Mouse (Mus musculus): ENCODE measurements around the gene Gmppb. TPM values are rescaled to one million over a fixed set of nuclear protein-coding genes. Genes with fewer than 3 reads are reported as not detected.
"Not testable (repeated sequence)": the region's sequence is repeated elsewhere in the genome, so short reads cannot be mapped to it uniquely, and the experiment has no call there.

Gmppb gene
- 34.1 and 36.2 TPM in 2 replicates for polyA plus RNA-seq (2015; fragmentation: Nextera tagmentation; extraction: Ambion mirVana)

DNA sequence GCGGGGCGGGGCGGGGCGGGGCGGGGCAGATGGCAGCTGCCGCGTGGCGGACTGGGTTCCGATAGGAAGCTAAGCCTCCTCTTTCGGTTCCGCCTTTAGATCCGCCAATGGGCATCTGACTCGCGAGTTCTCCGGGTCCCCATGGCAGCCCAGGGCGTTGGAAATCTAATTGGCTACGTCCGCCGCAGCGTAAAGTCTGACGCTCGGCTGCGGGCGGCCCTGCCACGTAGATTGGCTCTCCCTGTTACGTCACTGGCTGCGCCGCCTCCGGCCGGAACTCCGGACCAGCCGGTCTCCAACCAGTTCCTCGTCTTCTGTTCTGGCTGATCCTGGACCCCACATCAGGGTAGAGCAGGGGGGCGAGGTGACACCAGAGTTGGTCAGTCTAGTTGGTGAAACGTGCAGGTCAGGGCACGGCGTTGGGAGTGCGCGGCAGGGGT lies at the start of gene Gmppb:
Gmppb (plus strand) TSS at position 227 of the 440 bp plus-strand sequence.
- Histone ChIP-seq H3K27ac (peak within 1 kb of the TSS; percentile 67), H3K9me3 (no peaks in the 10 kb centered on the region), H3K36me3 (peaks cover 65% of the 10 kb centered on the region), H3K4me3 (peak within 1 kb of the TSS; percentile 81), H3K4me2 (replicated peaks) (peak within 1 kb of the TSS; percentile 92), H3K9ac (peak within 1 kb of the TSS; percentile 83), H3K27me3 (no peaks in the 10 kb centered on the region), H3K4me1 (peaks cover 38% of the 10 kb centered on the region)
- ATAC-seq (ENCODE audit: low FRiP score, low read depth), result peak; percentile 94
- WGBS, result 0% methylated on average over 32 of the region's 39 CpGs

DNA sequence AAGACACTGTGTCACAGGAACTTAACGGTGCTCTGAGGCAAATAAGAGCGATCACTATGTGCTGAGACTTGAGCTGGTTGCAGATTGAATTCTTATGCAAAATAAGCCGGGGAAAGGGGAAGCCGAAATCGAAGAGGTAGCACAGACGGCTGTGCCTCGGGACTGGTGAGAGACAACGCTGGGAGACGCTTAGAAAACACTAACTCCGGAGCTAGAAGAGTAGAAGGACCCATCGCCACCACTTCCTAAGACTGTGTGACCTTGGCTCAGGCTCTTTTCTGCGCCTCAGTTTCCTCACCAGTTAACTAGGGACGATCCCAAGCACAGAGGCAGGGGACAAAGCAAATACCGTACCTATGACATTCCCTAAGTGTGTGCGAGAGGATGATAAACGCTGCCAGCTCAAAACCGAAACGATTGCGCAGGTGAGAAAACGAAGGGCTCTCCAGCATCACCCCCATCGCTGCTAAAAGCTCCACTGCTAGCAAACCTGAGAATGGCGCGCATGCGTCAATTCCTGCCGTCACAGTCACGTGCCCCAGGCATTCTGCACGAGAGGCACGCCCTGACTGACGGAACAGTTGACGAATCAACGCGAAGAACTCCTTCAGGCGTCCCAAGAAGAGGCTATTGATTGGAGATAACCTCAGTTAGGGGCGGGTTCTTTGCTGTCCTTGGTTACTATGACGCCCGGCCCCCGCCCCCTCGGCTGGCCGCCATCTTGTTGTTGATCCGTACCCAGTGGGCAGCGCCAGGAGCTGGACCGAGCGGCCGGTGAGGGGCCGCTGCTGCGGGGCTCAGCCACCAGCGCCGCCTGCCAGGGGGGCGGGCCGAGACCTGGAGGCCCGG lies 46.9 kb upstream of the Gmppb start, which contains the start of gene Ip6k1:
Ip6k1 (plus strand) TSS at position 580 of the 849 bp plus-strand sequence.
- H3K4me1 ChIP-seq, result peaks cover 24% of the 10 kb centered on the region
- no peaks in the 10 kb centered on the region for H3K9me3 ChIP-seq
- H3K9ac ChIP-seq, result peak within 1 kb of the TSS; percentile 93
- H3K27me3 ChIP-seq, result no peaks in the 10 kb centered on the region
- under 1% methylated on average over 51 of the region's 51 CpGs for WGBS
- peak within 1 kb of the TSS; percentile 88 for H3K4me2 ChIP-seq (replicated peaks)
- peak within 1 kb of the TSS; percentile 95 for H3K4me3 ChIP-seq
- H3K36me3 ChIP-seq, result no peaks in the 10 kb centered on the region
- peak; percentile 100 for ATAC-seq (ENCODE audit: low FRiP score, low read depth)
- peak within 1 kb of the TSS; percentile 90 for H3K27ac ChIP-seq

DNA sequence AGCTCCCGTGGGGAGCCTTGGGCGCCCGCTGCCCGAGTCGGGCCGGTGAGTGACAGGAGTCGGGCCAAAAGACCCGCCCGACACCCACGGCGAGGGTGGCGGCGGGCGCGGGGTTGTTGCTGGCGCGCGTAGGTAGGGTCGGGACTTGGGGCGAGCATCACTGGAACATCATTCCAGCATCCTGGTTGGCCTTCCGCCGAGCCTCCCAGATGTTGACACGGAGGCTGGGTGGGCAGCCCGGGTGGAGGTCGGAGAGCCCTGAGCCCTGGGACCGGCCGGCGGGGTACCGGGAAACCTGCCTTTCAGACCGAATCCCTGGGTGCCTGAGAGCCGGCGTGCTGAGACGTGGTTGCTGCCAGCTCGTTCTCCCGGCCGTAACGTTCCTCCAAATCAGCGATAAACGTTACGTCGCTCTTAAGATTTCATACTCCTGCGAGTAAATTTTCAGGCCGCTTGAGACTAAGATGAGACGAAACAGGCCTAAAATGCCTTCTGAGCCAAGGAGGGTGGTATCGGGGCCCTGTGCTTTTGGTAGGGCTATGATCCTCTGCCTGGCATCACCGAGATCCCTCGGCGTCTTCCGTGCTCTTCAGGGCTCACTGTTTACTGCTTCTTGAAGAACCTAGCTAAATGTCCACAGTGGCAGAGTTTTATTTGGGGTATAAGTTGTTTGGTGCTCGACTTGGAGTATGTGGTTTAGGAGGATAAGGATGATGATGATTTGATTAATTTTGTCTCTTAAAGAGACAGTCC lies 46.1 kb upstream of the Gmppb start:
- no peaks in the 10 kb centered on the region for H3K36me3 ChIP-seq
- no peaks in the 10 kb centered on the region for H3K9me3 ChIP-seq
- peak overlapping the region; percentile 93 for H3K9ac ChIP-seq
- WGBS, result 0% methylated on average over 50 of the region's 50 CpGs
- H3K27ac ChIP-seq, result peak overlapping the region; percentile 90
- H3K4me1 ChIP-seq, result peaks cover 24% of the 10 kb centered on the region
- ATAC-seq (ENCODE audit: low FRiP score, low read depth), result peak; percentile 53; the same call in 1 of the 2 replicates
- H3K27me3 ChIP-seq, result no peaks in the 10 kb centered on the region
- peak overlapping the region; percentile 88 for H3K4me2 ChIP-seq (replicated peaks)
- peak overlapping the region; percentile 95 for H3K4me3 ChIP-seq

GRCm38 (mm10) chr9:108003531-108003890 lies 45.5 kb upstream of the Gmppb start:
- Histone ChIP-seq H3K9me3 (no peaks in the 10 kb centered on the region), H3K4me2 (replicated peaks) (peak overlapping the region; percentile 88), H3K9ac (peak overlapping the region; percentile 93), H3K4me1 (peaks cover 24% of the 10 kb centered on the region), H3K27ac (peak overlapping the region; percentile 90; the same call in 1 of the 2 replicates), H3K4me3 (peak overlapping the region; percentile 95), H3K27me3 (no peaks in the 10 kb centered on the region), H3K36me3 (0 out of 2 replicates have a peak, but pooled peaks cover under 1% of the 10 kb centered on the region)
- no peak for ATAC-seq (ENCODE audit: low FRiP score, low read depth)
- WGBS, result 5% methylated on average over 8 of the region's 8 CpGs

DNA sequence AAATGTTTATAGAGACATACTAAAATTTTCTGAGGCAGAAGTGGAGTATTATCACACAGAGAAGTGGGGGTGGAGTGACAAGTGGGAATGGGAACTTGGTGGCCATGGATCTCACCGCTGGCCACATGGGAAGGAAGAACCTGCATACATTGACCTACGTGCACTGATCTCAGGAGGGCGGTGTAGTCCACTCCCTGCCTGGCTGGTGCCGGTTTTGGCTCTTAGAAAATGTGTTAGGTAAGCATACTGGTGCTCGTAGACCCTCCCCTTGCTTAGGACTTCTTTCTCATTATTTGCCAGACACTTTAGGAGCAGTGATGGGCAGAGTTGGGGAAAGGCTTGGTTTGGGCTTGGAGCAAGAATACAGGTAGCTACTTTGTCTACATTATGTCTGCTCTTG lies 41.0 kb upstream of the Gmppb start:
- Histone ChIP-seq H3K4me3 (no peak overlapping the region), H3K36me3 (peaks cover 11% of the 10 kb centered on the region), H3K4me2 (replicated peaks) (no peak overlapping the region), H3K27me3 (no peaks in the 10 kb centered on the region), H3K27ac (no peak overlapping the region), H3K9ac (no peak overlapping the region), H3K9me3 (no peaks in the 10 kb centered on the region), H3K4me1 (peaks cover 18% of the 10 kb centered on the region)
- ATAC-seq (ENCODE audit: low FRiP score, low read depth), result no peak
- 88% methylated on average over 5 of the region's 5 CpGs for WGBS

DNA sequence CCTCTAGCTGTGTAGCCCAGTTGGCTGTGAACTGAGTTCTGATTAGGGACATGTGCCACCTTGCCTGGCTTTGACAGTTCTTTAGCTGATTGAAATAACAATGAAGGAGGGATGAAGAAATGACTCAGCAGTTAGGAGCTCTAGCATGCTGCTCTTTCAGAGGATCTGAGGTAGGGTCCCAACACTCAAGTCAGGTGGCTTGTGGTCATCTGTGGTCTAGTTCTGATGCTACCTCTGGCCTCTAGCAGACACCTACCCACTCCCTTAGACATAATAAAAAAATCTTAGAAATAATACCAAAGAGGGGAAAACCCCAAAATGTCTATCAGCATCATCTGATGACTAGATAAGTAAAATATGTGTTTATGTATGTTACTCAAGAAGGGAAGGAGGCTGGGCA lies 38.7 kb upstream of the Gmppb start:
- Histone ChIP-seq H3K27ac (no peak overlapping the region), H3K4me1 (no peaks in the 10 kb centered on the region), H3K36me3 (peaks cover 19% of the 10 kb centered on the region), H3K4me2 (replicated peaks) (no peak overlapping the region), H3K9me3 (no peaks in the 10 kb centered on the region), H3K4me3 (no peak overlapping the region), H3K27me3 (no peaks in the 10 kb centered on the region), H3K9ac (no peak overlapping the region)
- ATAC-seq (ENCODE audit: low FRiP score, low read depth), result no peak

DNA sequence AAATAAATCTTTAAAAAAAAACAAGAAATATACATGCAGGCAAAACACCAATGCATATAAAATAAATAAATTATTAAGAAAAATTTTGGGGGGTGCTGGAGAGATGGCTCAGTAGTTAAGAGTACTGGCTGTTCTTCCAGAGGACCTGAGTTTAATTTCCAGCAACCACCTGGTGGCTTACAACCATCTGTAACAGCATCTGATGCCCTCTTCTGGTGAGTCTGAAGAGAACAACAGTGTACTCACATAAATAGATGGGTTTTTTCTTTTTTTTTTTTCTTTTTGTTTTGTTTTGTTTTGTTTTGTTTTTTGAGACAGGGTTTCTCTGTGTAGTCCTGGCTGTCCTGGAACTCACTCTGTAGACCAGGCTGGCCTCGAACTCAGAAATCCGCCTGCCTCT lies 35.5 kb upstream of the Gmppb start:
- not testable (repeated sequence) for H3K27me3 ChIP-seq
- H3K36me3 ChIP-seq, result peaks cover 27% of the 10 kb centered on the region
- WGBS, result 92% methylated on average over 2 of the region's 2 CpGs

GRCm38 (mm10) chr9:108017127-108017526 lies 31.9 kb upstream of the Gmppb start:
- H3K27me3 ChIP-seq, result no peaks in the 10 kb centered on the region
- WGBS, result 89% methylated on average over 3 of the region's 3 CpGs
- no peaks in the 10 kb centered on the region for H3K9me3 ChIP-seq
- H3K9ac ChIP-seq, result no peak overlapping the region
- H3K36me3 ChIP-seq, result peaks cover 25% of the 10 kb centered on the region
- no peak for ATAC-seq (ENCODE audit: low FRiP score, low read depth)
- no peak overlapping the region for H3K27ac ChIP-seq
- no peak overlapping the region for H3K4me2 ChIP-seq (replicated peaks)
- no peak overlapping the region for H3K4me3 ChIP-seq
- H3K4me1 ChIP-seq, result no peaks in the 10 kb centered on the region

More for the DNA sequence above, 35.5 kb upstream of the Gmppb start:
- H3K9me3 ChIP-seq; ATAC-seq (ENCODE audit: low FRiP score, low read depth); H3K27ac ChIP-seq; H3K4me2 ChIP-seq (replicated peaks); H3K9ac ChIP-seq; H3K4me3 ChIP-seq; H3K4me1 ChIP-seq: not testable (repeated sequence)

DNA sequence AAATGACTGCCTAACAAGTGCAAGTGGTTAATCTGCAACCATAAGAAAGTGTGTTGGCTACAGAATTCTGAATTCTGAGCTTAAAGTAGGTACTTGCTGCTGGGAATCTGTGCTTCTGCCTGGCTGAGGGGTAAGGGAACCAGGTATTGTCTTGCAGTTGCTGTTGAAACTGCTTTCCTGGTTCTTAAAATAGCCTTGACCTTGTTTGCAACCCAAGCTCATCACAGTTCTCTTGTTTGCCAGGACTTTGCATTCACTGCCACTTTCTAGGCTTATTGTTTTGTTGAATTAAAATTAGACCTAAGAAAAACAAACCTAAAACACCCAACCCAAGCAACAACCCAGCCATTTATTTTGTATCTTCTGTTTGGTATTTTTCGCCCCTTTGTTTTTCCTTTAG lies 28.3 kb upstream of the Gmppb start:
- Histone ChIP-seq H3K36me3 (peaks cover 26% of the 10 kb centered on the region), H3K4me3 (no peak overlapping the region), H3K4me2 (replicated peaks) (no peak overlapping the region), H3K4me1 (no peaks in the 10 kb centered on the region), H3K27ac (no peak overlapping the region), H3K9ac (no peak overlapping the region), H3K27me3 (no peaks in the 10 kb centered on the region), H3K9me3 (no peaks in the 10 kb centered on the region)
- whole genome bisulfite sequencing, result 88% methylated on average over 1 of the region's 1 CpGs
- ATAC-seq (ENCODE audit: low FRiP score, low read depth), result no peak

- 93% methylated on average over 3 of the region's 3 CpGs for WGBS
Observed at GRCm38 (mm10) chr9:108023216-108023615, 25.8 kb upstream of the Gmppb start.

GRCm38 (mm10) chr9:108026584-108026983 lies 22.5 kb upstream of the Gmppb start:
- Histone ChIP-seq H3K27ac (no peak overlapping the region), H3K4me2 (replicated peaks) (no peak overlapping the region)

More at GRCm38 (mm10) chr9:108023216-108023615, 25.8 kb upstream of the Gmppb start:
- Histone ChIP-seq H3K9me3 (0 out of 2 replicates have a peak, but pooled peaks cover 3% of the 10 kb centered on the region), H3K9ac (no peak overlapping the region), H3K27ac (no peak overlapping the region), H3K4me1 (no peaks in the 10 kb centered on the region), H3K4me2 (replicated peaks) (no peak overlapping the region), H3K27me3 (no peaks in the 10 kb centered on the region), H3K4me3 (no peak overlapping the region), H3K36me3 (peaks cover 43% of the 10 kb centered on the region)
- ATAC-seq (ENCODE audit: low FRiP score, low read depth), result no peak

DNA sequence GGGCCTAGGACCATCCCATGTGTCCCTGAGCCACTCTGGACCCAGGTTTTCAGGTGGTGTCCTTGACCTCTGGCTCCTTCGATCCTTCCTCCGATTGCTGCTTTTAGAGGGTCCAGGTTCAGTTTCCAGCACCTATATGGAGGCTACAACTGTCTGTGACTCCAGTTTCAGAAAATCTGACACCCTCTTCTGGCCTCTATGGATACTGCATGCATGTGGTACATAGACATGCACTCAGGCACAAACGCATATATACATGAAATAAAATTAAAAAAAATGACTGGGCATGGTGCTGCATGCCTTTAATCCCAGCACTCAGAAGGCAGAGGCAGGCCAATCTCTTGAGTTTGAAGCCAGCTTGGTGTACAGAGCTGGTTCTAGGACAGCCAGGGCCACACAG lies 21.2 kb upstream of the Gmppb start:
- Histone ChIP-seq H3K9me3 (0 out of 2 replicates have a peak, but pooled peaks cover 3% of the 10 kb centered on the region), H3K9ac (no peak overlapping the region), H3K27me3 (no peaks in the 10 kb centered on the region), H3K27ac (no peak overlapping the region), H3K4me2 (replicated peaks) (no peak overlapping the region), H3K36me3 (peaks cover 72% of the 10 kb centered on the region), H3K4me3 (no peak overlapping the region), H3K4me1 (no peaks in the 10 kb centered on the region)
- 97% methylated on average over 3 of the region's 3 CpGs for WGBS
- ATAC-seq (ENCODE audit: low FRiP score, low read depth), result no peak

More at GRCm38 (mm10) chr9:108026584-108026983, 22.5 kb upstream of the Gmppb start:
- no peaks in the 10 kb centered on the region for H3K27me3 ChIP-seq
- H3K4me1 ChIP-seq, result no peaks in the 10 kb centered on the region
- 0 out of 2 replicates have a peak, but pooled peaks cover 3% of the 10 kb centered on the region for H3K9me3 ChIP-seq
- H3K9ac ChIP-seq, result no peak overlapping the region
- no peak overlapping the region for H3K4me3 ChIP-seq
- peaks cover 59% of the 10 kb centered on the region for H3K36me3 ChIP-seq
- 86% methylated on average over 3 of the region's 3 CpGs for WGBS
- ATAC-seq (ENCODE audit: low FRiP score, low read depth), result no peak

Data from limb, embryonic 13.5 days (tissue).